Mouse (Mus musculus) erythroblast, embryonic 14.5 days (primary cell): Measurements from ENCODE around the gene Sema4f.

Experiments
- GATA1 ChIP-seq: IDR thresholded peaks from 2 replicates; pipeline ENCODE4 v1.6.1; 2012; ENCODE audit warnings: low read length, inconsistent platforms, mixed read lengths
- TAL1 ChIP-seq: IDR thresholded peaks from 3 replicates; pipeline ENCODE4 v1.6.1; 2012; ENCODE audit warnings: low read length, inconsistent platforms, mixed read lengths

GRCm38 (mm10) chr6:82909136-82909855 is 30.3 kb downstream of the Sema4f start:
- TF ChIP-seq GATA1 = no peak
- TF ChIP-seq TAL1 = no peak
